Mouse (Mus musculus) small intestine, adult 2 months (tissue): ENCODE results near the gene Spcs3. TPM values are rescaled to one million over a fixed set of nuclear protein-coding genes. Genes with fewer than 3 reads are reported as not detected.

Experiments used
- H3K27ac ChIP-seq: fragments of 200-500 bp; 2 replicates; pipeline ENCODE4 v1.5.1; 2012; ENCODE audit warnings: low read depth, low read length, control low read depth, inconsistent platforms; ENCODE audit not compliant: insufficient read depth
- H3K27me3 ChIP-seq: fragments of 200-500 bp; 2 replicates; pipeline ENCODE4 v1.6.1; 2012; ENCODE audit warnings: mild to moderate bottlenecking, moderate library complexity, low read length, inconsistent platforms; ENCODE audit not compliant: control insufficient read depth, insufficient read depth
- H3K36me3 ChIP-seq: fragments of 200-500 bp; 2 replicates; pipeline ENCODE4 v1.6.1; 2012; ENCODE audit warnings: mild to moderate bottlenecking, low read length, control low read depth, inconsistent platforms; ENCODE audit not compliant: control insufficient read depth, insufficient read depth
- H3K4me1 ChIP-seq: fragments of 200-500 bp; 2 replicates; pipeline ENCODE4 v1.6.1; 2012; ENCODE audit warnings: low read length, inconsistent platforms, mixed read lengths; ENCODE audit not compliant: control insufficient read depth, insufficient read depth, insufficient read length
- H3K4me3 ChIP-seq: fragments of 200-500 bp; 2 replicates; pipeline ENCODE4 v1.5.1; 2012; ENCODE audit warnings: low read depth, mild to moderate bottlenecking, control low read depth, inconsistent platforms, low read length, moderate library complexity
- CTCF ChIP-seq: fragments of 200-500 bp; IDR thresholded peaks from 2 replicates; pipeline ENCODE4 v1.5.1; 2012; ENCODE audit warnings: low read depth, mild to moderate bottlenecking, control low read depth, inconsistent platforms, low read length, moderate library complexity, mixed read lengths; ENCODE audit not compliant: insufficient replicate concordance, insufficient read length; ENCODE audit errors: extremely low read depth
- POLR2A ChIP-seq: fragments of 200-500 bp; IDR thresholded peaks from 2 replicates; pipeline ENCODE4 v1.6.1; 2012; ENCODE audit warnings: low read depth, mild to moderate bottlenecking, control low read depth, inconsistent platforms, low read length, moderate library complexity
- WGBS: fragments of 180-500 bp; shearing (Covaris S2); methylation state at CpG from one replicate; pipeline ENCODE4 v1.1.7; 2018; 5-methylcytosine and 5-hydroxymethylcytosine counted together
- polyA plus RNA-seq: library from polyadenylated mRNA; depleted of rRNA; stranded (reverse); fragments of >200 nt; gene quantifications from 2 replicates; pipeline ENCODE4 v1.2.3, GENCODE M21; 2012

Gene Spcs3
- polyA plus RNA-seq, 1 experiment, result 2.9 TPM

DNA sequence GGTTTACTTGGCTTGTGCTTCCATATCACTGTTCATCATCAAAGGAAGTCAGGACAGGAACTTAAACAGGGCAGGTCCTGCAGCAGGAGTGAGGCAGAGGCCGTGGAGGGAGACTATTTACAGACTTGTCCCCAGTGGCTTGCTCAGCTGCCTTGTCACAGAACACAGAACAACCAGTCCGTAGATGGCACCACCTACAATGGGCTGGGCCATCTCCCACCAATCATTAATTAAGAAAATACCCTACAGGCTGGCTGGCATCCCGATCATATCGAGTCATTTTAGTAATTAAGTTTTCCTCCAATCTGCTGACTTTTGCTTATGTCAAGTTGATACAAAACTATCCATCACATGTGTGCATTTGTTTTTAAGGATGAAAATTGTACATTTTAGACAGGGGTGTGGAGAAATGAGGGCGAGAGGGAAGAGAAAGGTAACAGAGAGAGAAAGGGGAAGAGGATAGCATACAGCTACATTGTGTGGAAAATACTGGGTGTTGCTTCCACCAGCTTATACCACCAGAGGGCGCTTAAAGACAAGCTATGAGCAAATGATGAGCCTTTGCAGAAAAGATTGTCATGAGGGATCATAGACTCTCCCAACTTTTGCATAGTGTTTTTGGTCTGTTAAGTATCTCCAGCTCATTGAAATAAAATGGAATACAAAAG lies 22.2 kb downstream of the Spcs3 start:
- 23% methylated on average over 6 of the region's 6 CpGs for WGBS
- Histone ChIP-seq H3K4me1 (no peaks in the 10 kb centered on the region), H3K27me3 (no peaks in the 10 kb centered on the region), H3K27ac (no peak overlapping the region), H3K36me3 (no peaks in the 10 kb centered on the region), H3K4me3 (no peak overlapping the region)
- no peak for TF ChIP-seq POLR2A
- TF ChIP-seq CTCF, result no peak

DNA sequence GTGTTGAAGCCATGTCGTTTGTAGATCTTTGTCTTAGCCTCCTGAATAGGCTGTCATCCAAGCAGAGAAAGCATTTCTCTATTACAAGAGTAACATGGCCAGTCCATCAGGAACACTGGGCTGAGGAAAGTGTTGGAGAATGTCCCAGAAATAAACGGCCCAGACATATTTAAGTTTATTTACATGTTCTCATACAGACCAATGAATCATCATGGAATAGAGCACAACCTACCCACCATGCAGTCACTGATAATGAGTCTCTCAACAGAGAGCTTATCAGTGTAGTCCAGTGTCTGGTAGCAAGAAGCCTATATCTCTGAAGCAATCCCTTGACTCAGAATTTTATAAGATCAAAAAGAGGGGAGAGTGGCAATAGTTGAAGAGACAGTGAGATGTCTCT lies 24.7 kb downstream of the Spcs3 start:
- H3K36me3 ChIP-seq, result no peaks in the 10 kb centered on the region

DNA sequence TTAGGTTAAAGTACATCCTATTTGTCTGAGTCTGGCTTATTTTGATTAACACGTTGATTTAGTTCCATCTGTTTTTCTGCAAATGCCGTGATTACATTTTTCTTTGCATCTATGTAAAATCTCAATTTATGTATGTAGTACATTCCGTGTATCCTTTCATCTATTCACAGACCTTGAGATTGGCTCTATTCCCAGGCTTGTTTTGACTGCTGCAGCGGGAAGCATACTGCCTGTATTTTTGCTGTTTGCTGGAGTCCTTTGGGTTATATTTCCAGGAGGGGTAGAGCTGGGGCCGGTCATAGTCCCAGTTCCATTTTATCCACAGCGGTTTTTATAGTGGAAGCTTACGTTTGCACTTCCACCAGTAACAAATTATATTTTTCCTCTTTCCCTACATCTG lies 26.7 kb downstream of the Spcs3 start:
- TF ChIP-seq POLR2A (no peak), CTCF (no peak)
- no peaks in the 10 kb centered on the region for H3K27me3 ChIP-seq
- H3K27ac ChIP-seq, result no peak overlapping the region
- 65% methylated on average over 7 of the region's 7 CpGs for WGBS
- H3K36me3 ChIP-seq, result no peaks in the 10 kb centered on the region
- H3K4me3 ChIP-seq, result no peak overlapping the region
- no peaks in the 10 kb centered on the region for H3K4me1 ChIP-seq

More for the DNA sequence above, 24.7 kb downstream of the Spcs3 start:
- WGBS, result 26% methylated on average over 2 of the region's 2 CpGs
- Histone ChIP-seq H3K27me3 (no peaks in the 10 kb centered on the region), H3K4me1 (no peaks in the 10 kb centered on the region), H3K4me3 (no peak overlapping the region), H3K27ac (no peak overlapping the region)
- TF ChIP-seq CTCF (no peak), POLR2A (no peak)

DNA sequence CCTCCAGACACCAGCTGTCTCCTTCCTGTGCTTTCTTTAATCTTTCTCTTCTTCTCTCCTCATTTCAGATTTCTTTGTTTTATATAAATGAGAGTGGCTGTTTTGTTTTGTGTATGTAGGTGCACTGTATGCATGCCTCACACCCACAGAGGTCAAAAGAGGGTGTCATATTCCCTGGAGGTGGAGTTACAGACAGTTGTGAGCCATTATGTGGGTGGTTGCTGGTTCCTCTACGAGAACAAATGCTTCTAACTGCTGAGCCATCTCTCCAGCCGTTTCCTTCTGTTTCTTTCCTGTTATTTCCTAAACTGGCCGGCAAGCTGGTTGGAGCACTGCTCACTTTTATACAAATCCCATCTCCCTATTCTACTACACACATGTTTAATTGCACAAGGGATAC lies 35.9 kb downstream of the Spcs3 start:
- Histone ChIP-seq H3K4me3 (no peak overlapping the region), H3K36me3 (no peaks in the 10 kb centered on the region), H3K27ac (no peak overlapping the region), H3K27me3 (no peaks in the 10 kb centered on the region), H3K4me1 (no peaks in the 10 kb centered on the region)
- TF ChIP-seq CTCF (no peak), POLR2A (no peak)
- 46% methylated on average over 3 of the region's 3 CpGs for WGBS

DNA sequence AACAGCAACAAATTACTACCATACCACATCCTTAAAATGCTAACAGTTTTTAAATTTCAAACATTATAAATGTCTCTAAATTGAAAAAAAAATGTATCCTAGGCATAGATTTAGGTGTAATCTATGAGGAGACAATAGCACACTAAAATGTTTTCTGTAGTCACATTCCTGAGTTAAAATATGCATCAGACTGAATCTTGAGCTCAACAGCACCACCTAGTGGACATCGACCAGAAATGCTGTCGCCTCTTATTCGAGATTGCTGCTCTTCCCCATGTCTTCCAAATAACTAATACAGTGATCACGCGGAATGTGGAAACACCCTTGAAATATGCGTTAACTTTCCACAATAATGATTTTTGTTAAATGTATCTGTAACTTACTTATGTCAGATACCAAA lies 36.7 kb downstream of the Spcs3 start:
- 8% methylated on average over 6 of the region's 6 CpGs for WGBS
- Histone ChIP-seq H3K27me3 (no peaks in the 10 kb centered on the region), H3K36me3 (no peaks in the 10 kb centered on the region), H3K4me3 (no peak overlapping the region), H3K27ac (no peak overlapping the region), H3K4me1 (no peaks in the 10 kb centered on the region)
- TF ChIP-seq CTCF (no peak), POLR2A (no peak)

DNA sequence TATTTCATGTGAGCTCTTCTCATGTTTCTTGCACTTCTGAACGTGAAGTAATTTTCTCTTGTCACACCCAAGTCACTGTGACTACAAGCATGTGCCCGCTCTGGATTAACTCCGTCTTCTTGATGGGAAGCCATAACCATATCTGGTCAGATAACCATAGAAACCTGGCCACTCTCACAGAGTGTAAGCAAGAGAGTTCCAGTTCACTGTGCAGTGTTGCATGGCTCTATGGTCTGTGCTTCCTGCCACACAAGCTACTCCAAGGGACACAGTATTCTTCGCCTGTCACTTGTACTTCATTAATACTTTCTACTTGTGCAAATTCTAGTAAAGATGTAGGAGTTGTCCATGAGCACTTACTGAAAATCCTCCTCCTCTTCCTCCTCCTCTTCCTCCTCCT lies 37.9 kb downstream of the Spcs3 start:
- no peak for TF ChIP-seq CTCF
- TF ChIP-seq POLR2A, result no peak
- WGBS, result 67% methylated on average over 4 of the region's 4 CpGs
- H3K4me1 ChIP-seq, result no peaks in the 10 kb centered on the region
- no peaks in the 10 kb centered on the region for H3K36me3 ChIP-seq
- H3K27me3 ChIP-seq, result no peaks in the 10 kb centered on the region
- no peak overlapping the region for H3K27ac ChIP-seq
- no peak overlapping the region for H3K4me3 ChIP-seq

DNA sequence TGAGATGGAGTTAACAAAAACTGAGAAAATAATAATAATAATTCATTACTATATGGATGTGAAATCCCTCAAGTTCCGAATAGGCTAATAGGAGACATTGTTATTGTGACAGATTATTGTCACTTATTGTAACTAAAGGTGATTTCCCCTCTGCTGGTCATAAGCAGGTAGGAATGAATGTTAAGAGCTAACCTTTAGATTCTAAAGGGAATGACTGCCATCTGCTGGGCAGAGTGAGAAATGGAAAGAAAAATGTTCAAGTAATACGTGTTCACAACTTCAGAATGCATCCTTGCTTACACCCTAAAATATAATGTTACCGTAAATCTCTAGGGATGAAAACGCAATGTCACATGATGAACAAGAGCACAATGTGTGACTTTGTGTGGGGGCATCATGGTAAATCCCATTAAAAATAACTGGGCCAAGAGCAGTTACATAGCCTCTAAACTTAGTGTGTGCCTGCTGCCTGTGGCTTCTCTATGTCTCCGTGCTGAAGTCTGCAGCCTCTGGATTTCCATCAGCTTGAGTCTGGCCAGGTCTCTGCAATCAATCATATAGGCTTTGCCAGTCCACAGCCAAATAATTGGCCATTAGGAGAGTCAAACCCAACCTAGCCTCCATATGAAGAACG lies 38.6 kb downstream of the Spcs3 start:
- TF ChIP-seq POLR2A (no peak), CTCF (no peak)
- 23% methylated on average over 6 of the region's 6 CpGs for WGBS

DNA sequence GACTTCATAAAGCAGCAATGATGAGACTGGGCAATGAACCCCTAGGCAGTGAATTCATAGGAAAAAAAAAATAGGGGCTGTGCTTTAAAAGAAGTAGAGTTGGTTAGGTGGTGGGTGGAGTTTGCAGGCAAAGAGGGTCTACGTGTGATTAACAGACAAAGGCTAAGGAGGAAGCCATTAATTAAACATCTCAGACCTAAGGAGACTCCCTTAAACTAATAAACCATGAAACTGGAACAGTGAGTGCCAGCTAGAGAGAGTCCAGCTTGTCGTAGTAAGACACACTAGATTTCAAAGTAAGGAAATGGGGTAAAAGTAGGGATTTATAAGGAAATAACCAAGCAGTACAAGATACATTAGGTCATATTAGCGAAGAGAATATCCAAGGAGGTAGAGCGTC lies 41.4 kb downstream of the Spcs3 start:
- Histone ChIP-seq H3K4me1 (no peaks in the 10 kb centered on the region), H3K36me3 (no peaks in the 10 kb centered on the region), H3K27ac (no peak overlapping the region), H3K27me3 (no peaks in the 10 kb centered on the region), H3K4me3 (no peak overlapping the region)
- TF ChIP-seq CTCF (no peak), POLR2A (no peak)
- 76% methylated on average over 4 of the region's 4 CpGs for WGBS

More for the DNA sequence above, 38.6 kb downstream of the Spcs3 start:
- Histone ChIP-seq H3K36me3 (no peaks in the 10 kb centered on the region), H3K27ac (no peak overlapping the region), H3K27me3 (no peaks in the 10 kb centered on the region), H3K4me1 (no peaks in the 10 kb centered on the region), H3K4me3 (no peak overlapping the region)
